Mouse (Mus musculus) urinary bladder, postnatal 14 days (tissue): ENCODE measurements around the gene Atg16l2.

Source experiments
- DNase-seq: peaks from one replicate; pipeline ENCODE4 v3.0.0; 2021; ENCODE audit warnings: low spot score

Atg16l2 gene

DNA sequence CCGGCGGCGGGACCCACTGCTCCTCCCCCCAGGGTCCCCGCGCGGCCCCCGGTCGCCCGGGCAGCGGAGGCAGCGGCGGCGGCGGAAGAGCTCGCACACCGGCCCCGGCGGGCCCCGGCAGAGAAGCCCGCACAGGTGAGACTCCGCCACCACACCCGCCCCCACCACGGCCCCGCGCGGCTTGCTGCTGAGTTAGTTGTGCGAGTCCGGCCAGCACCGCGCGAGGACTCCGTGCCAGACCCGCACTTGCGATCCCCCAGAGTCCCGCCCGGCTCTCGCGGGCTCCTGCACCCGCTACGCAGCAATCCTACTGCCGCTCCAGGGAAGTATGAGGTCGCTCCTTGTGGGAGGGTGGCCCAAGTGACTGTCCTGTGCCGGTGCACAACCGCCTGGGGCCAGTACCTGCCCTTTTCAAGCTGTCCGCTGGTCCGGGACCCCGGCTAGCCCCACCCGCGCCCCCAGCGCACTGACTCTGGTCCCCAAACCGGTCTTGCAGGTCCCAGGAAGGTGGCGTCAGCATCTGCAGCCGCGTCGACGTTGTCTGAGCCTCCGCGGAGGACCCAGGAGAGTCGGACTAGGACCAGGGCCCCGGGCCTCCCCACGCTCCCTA lies 19.3 kb upstream of the Atg16l2 start:
- DNase-seq: peak; percentile 78

DNA sequence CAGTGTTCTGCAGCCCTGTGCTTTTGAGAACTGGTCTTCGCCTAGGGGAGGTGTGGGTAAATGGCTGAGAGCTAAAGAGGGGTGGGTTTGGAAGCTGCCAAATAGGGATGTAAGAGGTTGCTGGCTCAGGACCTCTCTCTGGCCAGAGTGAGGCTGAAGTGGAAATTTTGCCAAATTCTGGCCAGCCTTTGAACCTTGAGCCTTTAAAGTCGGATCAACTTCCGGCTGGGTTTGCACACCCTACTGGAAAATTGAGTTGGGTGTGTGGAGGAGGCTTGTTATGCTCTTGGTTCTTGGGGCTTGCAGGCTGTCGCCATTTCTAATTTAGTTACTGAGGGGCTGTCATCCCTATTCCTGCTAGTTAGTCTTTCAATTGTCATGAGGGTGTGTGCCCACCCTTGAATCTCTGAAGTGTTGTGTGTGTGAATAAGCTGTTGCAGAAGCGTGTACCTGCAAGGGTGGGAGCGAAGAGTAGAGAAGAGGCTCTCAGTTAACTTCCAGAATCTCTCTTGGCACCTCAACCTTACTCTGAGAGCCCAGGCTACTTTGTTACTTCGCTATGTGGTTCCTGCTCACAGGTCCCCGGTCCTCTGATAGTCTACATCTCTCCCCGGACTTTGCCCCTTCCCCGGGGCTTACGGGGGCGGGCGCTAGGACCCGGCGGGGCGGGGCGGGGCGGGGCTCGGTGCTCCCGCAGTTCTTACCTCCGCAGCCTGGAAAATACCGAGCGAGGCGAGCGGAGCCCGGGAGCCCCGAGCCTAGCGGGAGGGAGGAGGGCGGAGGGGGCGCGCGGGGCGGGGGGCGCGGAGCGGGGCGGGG lies 18.6 kb upstream of the Atg16l2 start:
- DNase-seq: peak; percentile 44

DNA sequence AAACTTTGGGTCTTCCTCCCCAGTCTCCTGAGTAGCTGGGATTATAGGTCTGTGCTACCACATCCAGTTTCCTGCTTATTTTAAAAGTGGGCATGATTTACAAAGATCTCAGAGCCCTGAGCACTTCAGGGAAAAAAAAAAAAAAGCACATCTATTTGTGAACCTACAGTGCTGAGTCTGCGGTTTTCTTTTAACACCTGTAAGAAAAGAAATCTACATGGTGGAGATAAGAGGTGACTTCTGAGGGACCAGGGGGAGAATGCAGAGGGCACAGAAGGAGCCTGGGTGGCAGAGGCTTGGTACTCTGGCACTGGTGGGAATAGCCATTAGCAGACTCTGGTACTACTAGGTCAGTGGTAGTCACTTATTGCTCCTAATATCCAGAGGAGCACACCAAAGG lies 17.7 kb upstream of the Atg16l2 start:
- DNase-seq: no peak

DNA sequence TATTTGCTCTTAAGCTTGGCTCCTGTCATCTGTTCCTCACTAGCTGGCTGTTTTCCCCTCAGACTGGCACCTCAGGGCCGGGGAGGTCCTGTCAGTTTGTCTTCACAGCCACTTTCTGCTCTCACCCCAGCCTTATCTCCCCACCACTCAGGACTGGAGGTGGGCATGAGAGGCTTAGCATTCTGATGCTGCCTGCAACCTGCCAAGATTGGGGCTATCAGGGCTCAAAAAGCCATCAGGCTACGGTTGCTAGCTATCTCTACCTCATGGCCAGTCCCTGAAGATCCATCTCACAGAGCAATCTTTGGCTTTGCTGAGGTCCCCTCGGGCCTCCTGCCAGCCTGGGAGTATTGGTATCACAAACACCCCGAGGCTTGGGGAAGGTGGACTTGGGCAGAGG lies 16.8 kb upstream of the Atg16l2 start:
- no peak for DNase-seq

DNA sequence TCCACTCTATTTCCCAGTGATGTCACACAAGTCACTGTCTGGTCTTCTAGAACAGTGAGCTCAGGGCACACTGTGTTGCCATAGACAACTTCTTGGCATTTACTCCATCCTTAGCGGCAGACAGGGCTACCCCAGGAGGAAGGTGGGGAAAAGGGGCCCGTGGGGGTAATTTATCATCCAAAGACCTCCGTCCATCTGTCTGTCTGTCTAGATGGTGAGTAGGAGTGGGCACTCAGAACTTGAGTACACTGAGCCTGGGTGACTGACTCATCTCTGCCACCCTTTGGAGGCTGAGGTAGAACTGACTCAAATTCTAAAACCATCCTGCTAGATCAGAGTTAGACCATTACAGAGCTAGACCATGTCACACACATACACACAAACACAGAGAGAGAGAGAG lies 15.0 kb upstream of the Atg16l2 start, which contains the start of gene Stard10:
Gene Stard10 (plus strand): TSS at position 73 of the 400 bp plus-strand sequence.
- DNase-seq: no peak

DNA sequence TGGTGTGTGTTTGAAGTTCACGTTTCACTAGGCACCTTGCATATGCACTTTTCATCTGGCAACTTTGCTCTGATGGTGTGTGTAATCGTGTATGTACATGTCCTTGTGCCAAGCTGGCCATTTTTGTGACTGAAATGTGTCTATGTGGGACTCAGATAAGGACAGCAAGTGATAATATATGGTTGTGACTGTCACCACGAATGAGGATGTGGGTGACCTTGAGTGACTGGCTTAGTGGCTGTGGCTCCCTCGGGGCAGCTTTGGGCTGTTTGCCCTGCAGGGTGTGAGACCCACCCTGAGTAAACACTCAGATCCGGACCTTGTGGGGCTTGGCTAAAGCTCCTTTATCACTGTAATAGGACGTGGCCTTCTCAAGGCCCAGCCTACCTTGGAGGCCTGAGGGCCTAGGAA lies 14.5 kb upstream of the Atg16l2 start:
- no peak for DNase-seq

DNA sequence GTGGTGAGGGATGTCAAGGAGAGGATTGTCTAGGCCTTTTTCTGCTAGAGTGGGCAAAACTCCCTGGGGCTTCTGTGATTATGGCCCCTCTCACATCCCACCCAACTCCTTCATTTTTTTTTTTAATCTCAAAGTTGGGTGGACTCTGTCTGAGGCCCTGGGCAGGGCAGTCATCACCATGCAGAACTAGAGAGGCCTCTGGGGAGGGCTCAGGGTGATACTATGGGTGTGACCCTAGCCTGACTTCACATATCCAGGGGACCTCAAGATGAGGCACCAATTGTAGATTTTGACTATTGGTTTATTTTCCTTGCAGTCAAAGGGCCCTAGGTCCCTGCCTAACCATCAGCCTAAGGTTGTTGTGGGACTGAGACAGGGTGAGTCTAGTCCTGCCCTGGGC lies 13.6 kb upstream of the Atg16l2 start:
- DNase-seq: no peak

DNA sequence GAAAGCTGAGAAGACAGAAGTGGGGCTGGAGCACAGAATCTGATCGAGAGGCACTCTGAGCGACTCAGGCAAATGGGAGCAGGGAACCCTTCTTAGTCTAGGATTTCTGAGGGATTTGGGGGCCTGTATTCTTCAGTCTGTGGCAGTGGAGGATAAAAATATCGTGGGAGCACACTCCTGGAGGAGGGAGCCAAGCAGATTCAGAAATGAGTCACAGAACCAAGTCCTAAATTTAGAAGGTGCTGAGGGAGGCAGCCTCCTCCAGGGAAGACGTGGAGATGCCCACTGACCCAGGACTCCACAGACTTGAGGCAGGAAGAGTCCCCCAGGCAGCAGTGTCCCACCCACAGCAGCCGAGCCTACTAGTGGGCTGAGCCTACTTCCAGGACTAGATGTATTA lies 12.3 kb upstream of the Atg16l2 start:
- no peak for DNase-seq

DNA sequence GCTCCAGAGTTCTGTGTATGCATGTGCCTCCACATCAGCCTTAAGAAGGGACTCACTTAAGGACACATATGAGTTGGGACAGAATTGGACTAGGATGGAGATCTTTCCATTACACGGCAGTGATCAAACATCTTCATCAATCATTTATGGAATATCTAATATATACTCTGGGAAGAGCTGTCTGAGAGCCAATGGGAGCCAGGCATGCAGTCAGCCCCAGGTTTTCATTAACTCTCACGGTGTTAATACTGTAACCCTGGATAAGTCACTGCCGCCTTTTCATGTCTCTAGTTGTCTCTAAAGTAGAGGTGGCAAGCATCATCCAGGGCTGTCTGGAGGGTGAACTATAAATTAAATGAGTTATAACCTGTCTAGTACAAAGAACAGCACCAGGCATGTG lies 11.0 kb upstream of the Atg16l2 start:
- DNase-seq: no peak

DNA sequence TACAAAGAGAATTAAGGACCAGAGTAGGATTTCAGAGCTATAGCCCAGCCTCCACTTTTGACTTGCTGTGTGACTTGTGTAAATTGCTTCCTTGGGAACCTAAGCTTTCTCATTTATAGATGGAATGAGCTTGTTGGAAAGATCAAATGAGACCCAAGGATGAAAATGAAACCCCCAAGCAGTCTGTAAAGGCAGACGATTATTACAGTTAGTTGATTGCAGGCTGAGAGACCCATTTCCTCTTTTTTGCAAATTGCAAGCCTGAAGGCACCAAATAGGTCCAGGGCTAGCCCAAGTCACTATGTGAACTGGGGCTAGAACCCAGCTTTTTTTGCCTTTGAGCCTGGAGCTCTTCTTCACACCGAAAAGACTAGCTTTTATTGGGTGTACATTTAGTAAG lies 9.0 kb upstream of the Atg16l2 start:
- DNase-seq: no peak

DNA sequence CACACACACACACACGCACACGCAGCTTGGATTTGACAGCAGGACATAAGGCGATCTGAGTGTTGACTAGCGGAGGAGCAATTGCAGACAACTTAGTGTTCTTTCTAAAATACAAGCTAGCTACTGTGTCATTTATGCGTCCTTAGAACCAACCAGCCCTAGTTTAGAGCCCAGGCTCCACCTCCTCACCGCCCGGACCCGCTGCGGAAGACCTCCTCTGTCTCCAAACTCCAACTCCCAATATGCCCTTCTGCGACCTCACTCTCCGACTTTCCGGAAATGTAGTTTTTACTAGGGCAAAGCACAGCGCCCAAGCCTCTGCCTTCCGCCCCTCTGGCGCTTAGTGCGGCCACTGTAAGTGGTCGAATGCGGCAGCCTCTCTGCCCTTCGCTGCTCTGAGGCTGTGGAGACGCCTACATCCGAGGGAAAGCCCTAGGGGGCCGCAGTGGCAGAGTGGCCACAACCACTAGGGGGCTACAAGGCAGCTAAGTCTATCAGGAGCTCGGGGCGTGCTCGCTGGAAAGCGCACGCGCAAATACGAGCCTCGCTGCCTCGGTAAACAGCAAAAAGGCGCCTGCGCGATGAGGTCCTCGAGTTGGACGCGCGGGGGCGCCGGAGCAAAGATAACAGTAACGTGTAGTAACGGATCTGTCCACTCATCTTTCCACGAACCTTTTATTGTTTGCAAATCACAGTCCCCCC lies 8.4 kb upstream of the Atg16l2 start:
- peak; percentile 97 for DNase-seq

DNA sequence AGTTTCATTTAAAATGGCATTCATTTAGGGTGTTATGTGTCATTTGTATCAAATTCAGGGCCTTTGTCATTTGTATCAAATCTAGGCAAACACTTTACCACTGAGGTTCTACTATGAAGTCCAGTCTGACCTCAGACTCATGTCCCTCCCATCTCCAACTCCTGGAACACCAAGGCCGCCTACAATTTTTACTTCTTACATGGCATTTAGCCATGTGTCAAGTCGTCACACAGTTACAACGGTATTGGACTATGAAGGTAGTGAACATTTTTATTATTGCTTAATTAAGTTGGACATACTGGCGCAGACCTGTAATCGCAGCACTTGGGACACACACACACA lies 7.9 kb upstream of the Atg16l2 start:
- no peak for DNase-seq

DNA sequence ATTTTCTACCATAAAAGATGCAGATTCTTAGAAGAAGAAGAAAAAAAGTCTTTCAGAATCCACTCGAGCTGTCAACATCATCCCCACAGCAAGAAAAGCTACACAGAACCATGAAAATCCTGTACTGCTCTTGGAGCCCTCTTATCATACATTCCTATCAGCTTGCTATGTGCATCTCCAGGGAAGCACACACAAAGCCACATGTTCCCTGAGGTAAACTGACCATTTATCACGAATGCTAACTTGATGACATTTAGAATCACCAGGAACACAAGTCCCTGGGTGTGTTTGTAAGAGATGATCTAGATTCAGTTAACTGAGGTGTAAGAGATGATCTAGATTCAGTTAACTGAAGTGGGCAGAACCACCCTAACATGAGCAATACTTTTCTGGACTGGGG lies 4.8 kb upstream of the Atg16l2 start:
- DNase-seq: no peak

DNA sequence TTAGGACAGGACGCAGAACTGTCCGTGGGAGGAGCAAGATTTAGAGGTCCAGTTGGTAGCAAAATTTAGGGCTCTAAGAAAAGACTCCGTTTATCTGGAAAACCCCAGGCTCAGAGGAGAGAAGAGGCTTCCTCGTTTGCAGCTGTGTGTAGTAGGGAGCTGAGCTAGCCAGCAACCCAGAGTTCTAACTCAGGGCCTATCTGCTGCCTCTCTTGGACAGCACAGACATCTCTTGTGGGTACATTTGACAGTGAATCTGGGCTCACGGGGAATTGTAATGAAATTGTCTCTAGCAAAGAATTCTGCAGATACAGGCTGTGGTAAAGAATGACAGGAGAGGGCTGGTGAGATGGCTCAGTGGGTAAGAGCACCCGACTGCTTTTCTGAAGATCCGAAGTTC lies 640 bp upstream of the Atg16l2 start:
- DNase-seq: no peak

DNA sequence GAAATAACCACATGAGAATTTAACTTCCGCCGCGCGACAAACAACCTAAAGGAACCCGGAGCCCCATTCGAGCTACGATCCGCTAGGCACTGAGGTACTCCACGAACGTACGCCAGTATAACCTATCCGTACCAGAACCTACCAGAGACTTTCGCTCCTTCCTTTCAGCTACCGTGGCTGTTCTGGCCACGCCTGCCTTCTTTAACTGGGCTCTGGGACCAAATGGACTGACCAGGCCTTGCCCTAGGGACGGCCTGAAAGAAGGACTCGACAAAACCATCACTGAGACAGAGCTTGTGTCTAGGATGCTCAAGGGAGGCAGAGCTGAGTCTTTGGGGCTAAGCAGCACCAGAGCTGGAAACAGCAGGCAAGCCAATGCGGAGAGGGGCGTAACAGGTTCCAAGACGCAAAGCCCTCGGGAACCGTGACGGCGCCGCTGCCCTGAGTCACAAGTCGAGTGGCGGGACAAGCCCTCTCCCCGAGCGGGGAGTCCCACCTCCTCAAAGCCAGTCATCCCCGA lies 630 bp downstream of the Atg16l2 start:
- DNase-seq: peak; percentile 66

DNA sequence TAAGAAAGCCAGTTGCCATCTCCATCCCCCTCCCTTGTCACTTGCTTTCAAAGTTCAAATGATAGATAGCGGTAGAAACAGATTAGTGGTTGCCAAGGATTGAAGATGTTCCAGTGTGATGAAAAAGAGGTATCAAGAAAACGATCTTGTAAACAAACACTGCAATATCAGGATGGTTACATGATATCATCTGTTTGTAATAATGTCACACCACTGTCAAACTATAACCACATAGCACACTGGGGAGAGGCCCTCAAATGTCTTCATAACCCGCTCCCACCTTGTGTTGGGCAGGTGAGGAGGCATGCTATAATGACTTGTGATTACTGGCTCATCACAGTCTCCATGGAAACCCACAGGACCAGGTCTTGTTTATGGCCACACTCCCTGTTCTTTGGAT lies 3.7 kb downstream of the Atg16l2 start:
- DNase-seq: no peak

DNA sequence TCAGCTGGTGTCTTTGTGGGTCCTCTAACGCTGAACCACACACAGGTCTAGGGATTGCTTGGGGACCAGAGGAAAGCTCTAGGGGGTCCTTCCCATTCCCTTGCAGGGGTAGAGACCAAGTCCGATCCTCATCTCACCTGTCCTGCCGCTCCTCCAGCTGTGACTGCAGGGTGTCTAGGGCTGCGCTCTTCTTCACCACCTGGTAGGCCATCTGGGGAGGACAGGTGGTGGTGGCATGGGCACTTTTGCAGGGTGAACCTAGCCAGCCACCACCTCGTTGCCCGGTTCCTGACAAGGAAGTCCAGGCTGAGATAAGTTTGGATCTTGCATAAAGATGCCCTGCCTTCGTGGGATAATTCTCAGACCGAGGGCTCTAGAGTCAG lies 5.0 kb downstream of the Atg16l2 start:
- DNase-seq: no peak

DNA sequence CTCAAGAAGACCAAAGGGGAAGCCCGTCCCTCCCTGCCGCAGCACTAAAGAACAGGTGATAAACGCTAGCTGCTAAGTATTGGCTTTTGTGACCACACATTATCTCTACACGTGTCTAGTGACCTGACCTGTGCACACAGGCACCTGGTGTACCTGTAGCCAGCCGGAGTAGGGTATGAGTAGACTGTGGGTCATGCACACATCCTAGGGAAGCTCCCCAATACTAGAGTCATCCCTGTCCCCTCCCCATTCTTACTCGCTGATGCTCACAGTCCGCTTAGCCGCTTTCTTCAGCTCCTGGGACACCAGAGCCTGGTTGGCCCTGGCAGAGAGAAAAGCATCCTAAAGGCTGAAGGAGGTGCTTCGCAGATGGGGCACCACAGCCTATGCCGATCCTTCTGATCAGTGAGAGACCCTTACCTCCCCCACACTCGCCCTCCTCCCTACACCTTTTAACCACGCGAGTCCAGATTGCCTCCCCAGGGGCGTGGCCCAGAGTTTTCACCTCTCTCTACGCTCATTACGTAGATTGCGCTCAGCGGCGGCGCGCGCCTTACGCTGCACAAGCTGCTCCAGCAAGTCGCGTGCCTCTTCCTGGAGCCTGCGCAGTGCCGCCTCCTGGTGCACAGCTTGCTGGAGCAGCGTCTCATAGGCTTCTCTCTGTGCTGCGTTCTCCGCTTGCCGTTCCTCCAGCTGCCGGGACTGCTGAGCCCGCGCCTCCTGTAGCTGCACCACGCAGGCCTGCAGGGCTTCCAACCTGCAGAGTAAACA lies 5.6 kb downstream of the Atg16l2 start:
- DNase-seq: peak; percentile 83

DNA sequence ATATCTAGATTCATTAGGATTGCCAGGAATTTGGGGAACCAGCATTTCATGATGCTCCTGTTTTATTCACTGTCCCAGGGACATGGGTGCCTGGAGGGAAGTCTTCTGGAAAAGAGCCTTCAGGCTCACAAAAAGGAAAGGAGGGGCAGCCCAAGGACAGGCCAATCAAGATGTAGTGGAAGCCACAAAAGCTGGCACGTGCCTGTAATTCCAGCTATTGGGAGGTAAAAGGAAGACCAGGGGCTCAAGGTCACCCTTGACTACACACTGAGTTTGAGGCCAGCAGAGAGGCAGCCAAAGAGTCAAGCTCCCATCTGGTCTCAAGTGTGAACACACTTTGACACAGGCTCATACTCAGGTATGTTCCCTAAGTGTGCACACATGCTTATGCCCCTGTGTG lies 6.6 kb downstream of the Atg16l2 start:
- no peak for DNase-seq

DNA sequence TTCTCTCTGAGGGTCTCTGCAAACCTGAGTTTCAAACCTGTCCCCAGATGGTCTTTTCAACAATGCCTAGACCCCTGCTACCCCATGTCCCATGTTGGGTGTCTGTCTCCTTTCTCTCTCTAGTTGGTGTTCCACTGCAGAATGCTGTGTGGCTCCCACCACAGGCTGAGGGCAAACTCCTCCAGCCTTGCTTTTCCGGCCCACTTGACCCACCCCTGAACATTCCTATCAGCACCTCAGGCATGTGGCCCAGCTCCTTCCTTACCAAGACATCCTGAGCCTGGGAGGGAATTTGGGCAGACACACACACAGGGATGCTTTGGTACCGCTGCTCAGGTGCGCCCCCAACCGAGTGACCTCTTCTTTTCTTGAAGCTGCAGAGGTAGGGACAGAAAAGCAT lies 8.4 kb downstream of the Atg16l2 start:
- no peak for DNase-seq

DNA sequence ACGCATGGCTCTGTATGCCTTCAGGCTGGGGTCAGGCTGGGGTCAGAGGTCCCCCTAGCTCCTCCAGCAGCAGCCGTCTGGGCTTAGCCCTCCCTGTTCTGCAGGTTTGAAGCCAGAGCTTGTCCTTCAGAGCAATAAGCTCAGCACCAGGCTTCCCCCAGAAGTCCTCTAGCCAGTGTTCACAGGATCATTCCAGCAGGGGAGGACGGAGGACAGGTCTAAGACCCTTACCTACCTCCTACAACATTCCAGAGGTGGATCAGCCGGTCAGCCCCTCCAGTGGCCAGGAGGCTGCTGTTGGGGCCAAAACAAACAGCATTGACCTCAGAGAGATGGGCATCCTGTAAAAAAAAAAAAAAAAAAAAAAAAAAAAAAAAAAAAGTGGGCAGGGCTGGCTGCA lies 8.9 kb downstream of the Atg16l2 start:
- DNase-seq: no peak

DNA sequence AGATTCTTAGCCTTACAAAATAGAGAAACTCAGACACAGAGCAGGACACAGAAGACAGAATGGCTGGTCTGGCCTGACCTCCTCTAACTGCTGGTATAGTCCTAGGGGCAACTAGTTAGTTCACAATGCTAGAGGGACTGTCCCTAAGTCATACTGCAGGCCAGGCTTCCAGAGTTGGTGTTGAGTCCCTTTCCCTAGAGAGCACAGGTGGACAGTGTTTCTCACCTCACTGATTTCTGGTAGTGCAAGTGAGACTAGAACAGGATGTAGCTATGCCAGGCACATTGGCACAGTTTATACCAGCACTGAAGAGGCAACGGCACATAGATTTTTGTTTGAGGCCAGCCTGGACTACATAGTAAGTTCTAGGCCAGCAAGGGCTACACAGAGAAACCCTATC lies 9.4 kb downstream of the Atg16l2 start:
- DNase-seq: no peak
